Mouse (Mus musculus): ENCODE results near the gene Ap4e1.

DNA sequence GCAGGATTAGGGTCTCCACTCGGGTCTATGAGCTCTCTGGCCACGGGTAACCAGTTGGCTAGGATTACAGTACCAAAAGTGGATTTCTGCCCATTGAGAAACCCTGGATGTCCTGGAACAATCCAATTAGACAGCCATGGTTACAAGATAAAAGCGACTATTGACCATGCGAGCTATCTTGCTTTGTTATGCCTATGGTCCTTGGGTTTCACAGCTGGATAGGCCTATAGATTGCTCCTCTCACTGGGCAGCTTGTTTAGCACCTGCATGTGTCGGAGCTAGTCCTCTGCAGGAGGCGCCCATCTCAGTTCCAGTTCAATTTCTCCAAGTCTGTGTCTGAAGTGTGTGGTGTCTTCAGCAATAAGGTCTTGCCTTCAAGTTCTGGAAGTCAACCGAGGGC is 10.3 kb upstream of the Ap4e1 start:
- TF ChIP-seq GATA1 (IDR thresholded peaks at IDR 0.05; ENCODE audit: borderline replicate concordance, low read length), result no peak
- TF ChIP-seq FLI1 (IDR thresholded peaks at IDR 0.05; ENCODE audit: low read length), result no peak
